Mouse (Mus musculus): ENCODE results near the gene Ptprk. TPM values are rescaled to one million over a fixed set of nuclear protein-coding genes. Genes with fewer than 3 reads are reported as not detected.
A peak's percentile ranks its signal among the peaks of the same experiment; 100 is the strongest.

The Ptprk gene
- polyA plus RNA-seq, 1 experiment from 2014 or later = 22.3 TPM

GRCm38 (mm10) chr10:28396520-28396915 lies 321.9 kb downstream of the Ptprk start:
- no peak for ATAC-seq
- Histone ChIP-seq H3K27ac (no peak overlapping the region), H3K36me3 (no peaks in the 10 kb centered on the region), H3K4me2 (replicated peaks) (no peak overlapping the region), H3K4me3 (replicated peaks) (no peak overlapping the region), H3K9me3 (no peaks in the 10 kb centered on the region), H3K9ac (replicated peaks) (no peak overlapping the region), H3K27me3 (no peaks in the 10 kb centered on the region), H3K4me1 (replicated peaks) (no peaks in the 10 kb centered on the region)
- 82% methylated on average over 1 of the region's 1 CpGs for WGBS

- no peaks in the 10 kb centered on the region for H3K9me3 ChIP-seq
- H3K27ac ChIP-seq = no peak overlapping the region
- no peaks in the 10 kb centered on the region for H3K27me3 ChIP-seq
- H3K4me2 ChIP-seq (replicated peaks) = no peak overlapping the region
- no peak for ATAC-seq
- no peak overlapping the region for H3K9ac ChIP-seq (replicated peaks)
- H3K4me3 ChIP-seq (replicated peaks) = no peak overlapping the region
- 0 out of 2 replicates have a peak, but pooled peaks cover 2% of the 10 kb centered on the region for H3K4me1 ChIP-seq (replicated peaks)
- H3K36me3 ChIP-seq = no peaks in the 10 kb centered on the region
Measured at GRCm38 (mm10) chr10:28401796-28402195, 327.2 kb downstream of the Ptprk start.

- Histone ChIP-seq H3K4me1 (replicated peaks) (0 out of 2 replicates have a peak, but pooled peaks cover 2% of the 10 kb centered on the region), H3K36me3 (no peaks in the 10 kb centered on the region), H3K4me3 (replicated peaks) (no peak overlapping the region), H3K27me3 (no peaks in the 10 kb centered on the region), H3K27ac (no peak overlapping the region), H3K9ac (replicated peaks) (no peak overlapping the region), H3K9me3 (no peaks in the 10 kb centered on the region), H3K4me2 (replicated peaks) (no peak overlapping the region)
- WGBS = 85% methylated on average over 2 of the region's 2 CpGs
- no peak for ATAC-seq
Measured at GRCm38 (mm10) chr10:28408980-28409379, 334.4 kb downstream of the Ptprk start.

- 60% methylated on average over 4 of the region's 4 CpGs for WGBS
- no peak overlapping the region for H3K9ac ChIP-seq (replicated peaks)
- peak; percentile 73 for ATAC-seq
Measured at GRCm38 (mm10) chr10:28414823-28415222, 340.2 kb downstream of the Ptprk start.

GRCm38 (mm10) chr10:28422622-28423021 lies 348.0 kb downstream of the Ptprk start:
- no peaks in the 10 kb centered on the region for H3K27me3 ChIP-seq
- H3K4me1 ChIP-seq (replicated peaks) = no peaks in the 10 kb centered on the region
- no peak overlapping the region for H3K27ac ChIP-seq
- ATAC-seq = no peak
- H3K4me3 ChIP-seq (replicated peaks) = no peak overlapping the region
- WGBS = 34% methylated on average over 3 of the region's 3 CpGs
- H3K9ac ChIP-seq (replicated peaks) = no peak overlapping the region
- H3K36me3 ChIP-seq = no peaks in the 10 kb centered on the region
- no peaks in the 10 kb centered on the region for H3K9me3 ChIP-seq
- H3K4me2 ChIP-seq (replicated peaks) = no peak overlapping the region

More at GRCm38 (mm10) chr10:28414823-28415222, 340.2 kb downstream of the Ptprk start:
- Histone ChIP-seq H3K27me3 (no peaks in the 10 kb centered on the region), H3K4me2 (replicated peaks) (no peak overlapping the region), H3K36me3 (no peaks in the 10 kb centered on the region), H3K9me3 (no peaks in the 10 kb centered on the region), H3K4me3 (replicated peaks) (no peak overlapping the region), H3K27ac (no peak overlapping the region), H3K4me1 (replicated peaks) (peaks cover 7% of the 10 kb centered on the region; the same call in 1 of the 2 replicates)

- Histone ChIP-seq H3K27me3 (no peaks in the 10 kb centered on the region), H3K27ac (no peak overlapping the region), H3K4me1 (replicated peaks) (no peaks in the 10 kb centered on the region), H3K9ac (replicated peaks) (no peak overlapping the region), H3K4me3 (replicated peaks) (no peak overlapping the region), H3K36me3 (no peaks in the 10 kb centered on the region), H3K4me2 (replicated peaks) (no peak overlapping the region), H3K9me3 (no peaks in the 10 kb centered on the region)
- ATAC-seq = no peak
Measured at GRCm38 (mm10) chr10:28425371-28425770, 350.8 kb downstream of the Ptprk start.

- no peaks in the 10 kb centered on the region for H3K9me3 ChIP-seq
- no peaks in the 10 kb centered on the region for H3K27me3 ChIP-seq
- no peak overlapping the region for H3K9ac ChIP-seq (replicated peaks)
- no peak overlapping the region for H3K4me3 ChIP-seq (replicated peaks)
- no peak for ATAC-seq
- no peaks in the 10 kb centered on the region for H3K4me1 ChIP-seq (replicated peaks)
- no peak overlapping the region for H3K27ac ChIP-seq
- no peak overlapping the region for H3K4me2 ChIP-seq (replicated peaks)
- no peaks in the 10 kb centered on the region for H3K36me3 ChIP-seq
- 90% methylated on average over 1 of the region's 1 CpGs for WGBS
Measured at GRCm38 (mm10) chr10:28436084-28436483, 361.5 kb downstream of the Ptprk start.

- no peak overlapping the region for H3K9ac ChIP-seq (replicated peaks)
- H3K4me1 ChIP-seq (replicated peaks) = no peaks in the 10 kb centered on the region
- H3K27me3 ChIP-seq = no peaks in the 10 kb centered on the region
- no peak for ATAC-seq
- H3K36me3 ChIP-seq = no peaks in the 10 kb centered on the region
- WGBS = 78% methylated on average over 4 of the region's 4 CpGs
- H3K9me3 ChIP-seq = no peaks in the 10 kb centered on the region
- H3K27ac ChIP-seq = no peak overlapping the region
- H3K4me2 ChIP-seq (replicated peaks) = no peak overlapping the region
- no peak overlapping the region for H3K4me3 ChIP-seq (replicated peaks)
Measured at GRCm38 (mm10) chr10:28449853-28450252, 375.2 kb downstream of the Ptprk start.

- no peaks in the 10 kb centered on the region for H3K27me3 ChIP-seq
- no peak overlapping the region for H3K9ac ChIP-seq (replicated peaks)
- no peak overlapping the region for H3K4me3 ChIP-seq (replicated peaks)
- H3K36me3 ChIP-seq = no peaks in the 10 kb centered on the region
- ATAC-seq = no peak
- 38% methylated on average over 1 of the region's 1 CpGs for WGBS
- H3K27ac ChIP-seq = no peak overlapping the region
- H3K9me3 ChIP-seq = no peaks in the 10 kb centered on the region
- H3K4me2 ChIP-seq (replicated peaks) = no peak overlapping the region
- no peaks in the 10 kb centered on the region for H3K4me1 ChIP-seq (replicated peaks)
Measured at GRCm38 (mm10) chr10:28450642-28451041, 376.0 kb downstream of the Ptprk start.

- no peak overlapping the region for H3K9ac ChIP-seq (replicated peaks)
- peak; percentile 80; the same call in 1 of the 2 replicates for ATAC-seq
- peaks cover 4% of the 10 kb centered on the region; the same call in 1 of the 2 replicates for H3K4me1 ChIP-seq (replicated peaks)
- no peaks in the 10 kb centered on the region for H3K9me3 ChIP-seq
- no peaks in the 10 kb centered on the region for H3K27me3 ChIP-seq
- no peak overlapping the region for H3K4me3 ChIP-seq (replicated peaks)
- H3K36me3 ChIP-seq = no peaks in the 10 kb centered on the region
- H3K27ac ChIP-seq = no peak overlapping the region; the same call in 1 of the 2 replicates
- 55% methylated on average over 1 of the region's 1 CpGs for WGBS
- no peak overlapping the region for H3K4me2 ChIP-seq (replicated peaks)
Measured at GRCm38 (mm10) chr10:28458027-28458426, 383.4 kb downstream of the Ptprk start.

GRCm38 (mm10) chr10:28459963-28460362 lies 385.3 kb downstream of the Ptprk start:
- 67% methylated on average over 1 of the region's 1 CpGs for WGBS
- no peaks in the 10 kb centered on the region for H3K9me3 ChIP-seq
- ATAC-seq = no peak

GRCm38 (mm10) chr10:28463706-28464105 lies 389.1 kb downstream of the Ptprk start:
- Histone ChIP-seq H3K27ac (no peak overlapping the region), H3K4me1 (replicated peaks) (no peaks in the 10 kb centered on the region), H3K4me3 (replicated peaks) (no peak overlapping the region), H3K9ac (replicated peaks) (no peak overlapping the region), H3K4me2 (replicated peaks) (no peak overlapping the region), H3K9me3 (no peaks in the 10 kb centered on the region), H3K27me3 (no peaks in the 10 kb centered on the region), H3K36me3 (no peaks in the 10 kb centered on the region)
- no peak for ATAC-seq
- 100% methylated on average over 1 of the region's 1 CpGs for WGBS

More at GRCm38 (mm10) chr10:28459963-28460362, 385.3 kb downstream of the Ptprk start:
- H3K9ac ChIP-seq (replicated peaks) = no peak overlapping the region
- H3K36me3 ChIP-seq = no peaks in the 10 kb centered on the region
- no peak overlapping the region for H3K4me2 ChIP-seq (replicated peaks)
- peaks cover 4% of the 10 kb centered on the region; the same call in 1 of the 2 replicates for H3K4me1 ChIP-seq (replicated peaks)
- H3K27me3 ChIP-seq = no peaks in the 10 kb centered on the region
- H3K4me3 ChIP-seq (replicated peaks) = no peak overlapping the region
- no peak overlapping the region for H3K27ac ChIP-seq
